Mouse (Mus musculus) hindbrain, postnatal 0 days (tissue): ENCODE measurements at regions not wholly inside any gene's neighbourhood (a gene's known extent, or its start where the extent isn't known, plus 50 kb on each side); places are given as distances from the start of the nearest gene placed in this dataset.
A peak's percentile ranks its signal among the peaks of the same experiment; 100 is the strongest.

Source experiments
- ATAC-seq: fragments of 200-750 bp; cut with Nextera tagmentation; 2 replicates; pipeline ENCODE4 v1.8.0; 2017; ENCODE audit warnings: mild to moderate bottlenecking, moderate TSS enrichment, moderate library complexity
- DNase-seq: peaks from one replicate; pipeline ENCODE4 v3.0.0-alpha.2; 2015; ENCODE audit warnings: low spot score
- H3K27ac ChIP-seq: fragments of 300-500 bp; sonication (generic); 2 replicates; pipeline ENCODE4 v1.5.1; 2014; ENCODE audit warnings: mild to moderate bottlenecking
- H3K27me3 ChIP-seq: fragments of 300-500 bp; sonication (generic); 2 replicates; pipeline ENCODE4 v1.6.1; 2014; ENCODE audit warnings: low read length, mixed read lengths; ENCODE audit not compliant: insufficient read depth
- H3K36me3 ChIP-seq: fragments of 300-500 bp; sonication (generic); 2 replicates; pipeline ENCODE4 v1.6.1; 2014; ENCODE audit warnings: low read length, mixed read lengths; ENCODE audit not compliant: insufficient read depth
- H3K4me1 ChIP-seq: fragments of 300-500 bp; sonication (generic); 2 replicates; pipeline ENCODE4 v1.6.1; 2014; ENCODE audit warnings: antibody characterized with exemption, low read length, mixed read lengths; ENCODE audit not compliant: insufficient read depth
- H3K4me2 ChIP-seq: fragments of 300-500 bp; sonication (generic); 2 replicates; pipeline ENCODE4 v1.6.1; 2014; ENCODE audit warnings: low read depth, mild to moderate bottlenecking, low read length, moderate library complexity, mixed read lengths
- H3K4me3 ChIP-seq: fragments of 300-500 bp; sonication (generic); 2 replicates; pipeline ENCODE4 v1.5.1; 2014; ENCODE audit warnings: low read length
- H3K9ac ChIP-seq: fragments of 300-500 bp; sonication (generic); replicated peaks from 2 replicates; pipeline ENCODE4 v1.6.1; 2014; ENCODE audit warnings: mild to moderate bottlenecking, low read length, moderate library complexity, mixed read lengths
- H3K9me3 ChIP-seq: fragments of 300-500 bp; sonication (generic); 2 replicates; pipeline ENCODE4 v1.6.1; 2016; ENCODE audit warnings: low read length, mixed read lengths
- CTCF ChIP-seq: IDR thresholded peaks from 2 replicates; pipeline ENCODE4 v1.5.1; 2016; ENCODE audit warnings: antibody characterized with exemption, control low read depth, low read depth
- WGBS: fragments of 180-500 bp; shearing (Covaris S2); extraction: QIAGEN DNeasy Blood & Tissue Kit; methylation state at CpG from one replicate; pipeline ENCODE4 v1.1.7; 2014; 5-methylcytosine and 5-hydroxymethylcytosine counted together

DNA sequence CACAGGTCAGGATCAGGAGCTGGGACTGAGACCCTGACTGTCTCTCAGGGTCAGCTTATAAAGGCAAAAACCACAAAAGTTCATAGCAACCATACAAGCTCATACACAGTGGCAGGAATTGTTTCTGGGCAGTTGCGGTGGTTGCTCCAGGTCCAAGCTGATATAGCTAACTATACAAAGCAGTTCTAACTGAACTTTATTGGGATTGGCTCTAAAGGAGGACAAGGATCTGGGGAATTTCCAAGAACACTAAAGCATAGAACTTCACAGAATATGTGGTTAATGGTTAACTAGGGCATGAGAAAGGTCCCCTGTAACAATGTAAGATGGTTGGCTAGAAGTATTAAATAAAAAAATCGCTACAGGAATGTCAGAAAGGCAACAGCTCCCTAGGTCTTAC lies 748.0 kb upstream of the Crim1 start:
- H3K4me2 ChIP-seq = no peak overlapping the region
- WGBS = 79% methylated on average over 2 of the region's 2 CpGs
- ATAC-seq = no peak

GRCm38 (mm10) chr17:77469678-77470077 lies 730.4 kb upstream of the Crim1 start:
- no peaks in the 10 kb centered on the region for H3K27me3 ChIP-seq
- no peaks in the 10 kb centered on the region for H3K4me1 ChIP-seq
- DNase-seq (no peak), ATAC-seq (no peak)
- H3K36me3 ChIP-seq = no peaks in the 10 kb centered on the region
- no peak overlapping the region for H3K9ac ChIP-seq
- H3K4me3 ChIP-seq = no peak overlapping the region
- H3K27ac ChIP-seq = no peak overlapping the region
- WGBS = 73% methylated on average over 3 of the region's 3 CpGs
- no peak for TF ChIP-seq CTCF
- no peaks in the 10 kb centered on the region for H3K9me3 ChIP-seq
- no peak overlapping the region for H3K4me2 ChIP-seq

More for the DNA sequence above, 748.0 kb upstream of the Crim1 start:
- H3K4me3 ChIP-seq = no peak overlapping the region
- no peak for DNase-seq
- no peaks in the 10 kb centered on the region for H3K9me3 ChIP-seq
- H3K9ac ChIP-seq = no peak overlapping the region
- no peak overlapping the region for H3K27ac ChIP-seq
- no peaks in the 10 kb centered on the region for H3K4me1 ChIP-seq
- TF ChIP-seq CTCF = no peak
- H3K27me3 ChIP-seq = no peaks in the 10 kb centered on the region
- H3K36me3 ChIP-seq = no peaks in the 10 kb centered on the region

- Histone ChIP-seq H3K9ac (no peak overlapping the region), H3K36me3 (no peaks in the 10 kb centered on the region), H3K27me3 (no peaks in the 10 kb centered on the region), H3K4me1 (no peaks in the 10 kb centered on the region), H3K4me3 (no peak overlapping the region), H3K27ac (no peak overlapping the region), H3K4me2 (no peak overlapping the region), H3K9me3 (no peaks in the 10 kb centered on the region)
- DNase-seq (no peak), ATAC-seq (no peak)
- 74% methylated on average over 1 of the region's 1 CpGs for WGBS
- TF ChIP-seq CTCF = 0 out of 2 replicates have a peak, but pooled peaks have one; percentile 9
Observed at GRCm38 (mm10) chr17:77470195-77470594, 729.9 kb upstream of the Crim1 start.

GRCm38 (mm10) chr17:77471921-77472320 lies 728.1 kb upstream of the Crim1 start:
- Histone ChIP-seq H3K9ac (no peak overlapping the region), H3K36me3 (no peaks in the 10 kb centered on the region), H3K27me3 (no peaks in the 10 kb centered on the region), H3K4me2 (no peak overlapping the region), H3K27ac (no peak overlapping the region), H3K9me3 (no peaks in the 10 kb centered on the region), H3K4me3 (no peak overlapping the region), H3K4me1 (no peaks in the 10 kb centered on the region)
- WGBS = 89% methylated on average over 3 of the region's 3 CpGs
- no peak for TF ChIP-seq CTCF
- no peak for ATAC-seq
- DNase-seq = no peak
